Mouse (Mus musculus): ENCODE measurements around the gene Slc23a4. TPM values are rescaled to one million over a fixed set of nuclear protein-coding genes. Genes with fewer than 3 reads are reported as not detected.

Slc23a4 gene
- polyA plus RNA-seq, 1 experiment from 2014 or later = 0.39 TPM

GRCm38 (mm10) chr6:34954926-34955861, 33.0 kb downstream of the Slc23a4 start:
- Histone ChIP-seq H3K27me3 (0 out of 2 replicates have a peak, but pooled peaks cover 1% of the 10 kb centered on the region), H3K4me3 (peak overlapping the region; percentile 11; the same call in 1 of the 2 replicates), H3K36me3 (no peaks in the 10 kb centered on the region), H3K9ac (no peak overlapping the region), H3K27ac (no peak overlapping the region), H3K9me3 (no peaks in the 10 kb centered on the region), H3K4me2 (replicated peaks) (peak overlapping the region; percentile 47), H3K4me1 (0 out of 2 replicates have a peak, but pooled peaks cover 10% of the 10 kb centered on the region)
- 50% methylated on average over 18 of the region's 18 CpGs for WGBS
- peak; percentile 84; the same call in 1 of the 2 replicates for ATAC-seq (ENCODE audit: low FRiP score, low read depth)

DNA sequence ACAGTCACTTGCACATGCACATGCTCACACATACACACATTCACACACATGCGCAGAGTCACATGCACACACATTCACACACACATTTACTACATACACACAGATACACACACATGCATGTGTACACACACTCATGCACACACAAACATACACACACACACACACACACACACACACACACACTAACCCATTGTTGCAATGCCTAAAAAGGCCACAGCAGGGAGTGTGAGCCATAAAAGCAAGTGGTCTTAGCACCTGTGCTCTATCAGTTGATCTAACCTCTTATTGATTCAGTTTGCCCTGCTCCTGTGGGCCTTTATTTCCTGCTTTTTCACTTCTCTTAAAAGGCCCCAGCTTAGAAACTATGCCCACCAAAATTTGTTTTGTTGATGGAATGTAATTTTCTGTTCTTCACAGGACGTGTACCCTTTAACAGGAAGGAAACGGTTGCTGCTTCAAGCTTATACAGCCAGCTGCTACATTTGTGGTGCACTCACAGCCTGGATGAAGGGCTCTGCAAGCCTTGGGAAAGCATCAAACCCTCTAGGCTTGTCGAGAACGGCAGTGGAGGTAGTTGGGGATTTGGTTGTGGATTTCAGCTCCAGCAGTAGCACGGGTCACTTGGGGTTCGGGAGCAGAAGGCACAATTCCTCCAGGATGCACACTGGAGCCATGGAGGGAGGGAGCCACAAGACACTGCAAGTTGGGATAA, 36.1 kb downstream of the Slc23a4 start:
- no peak overlapping the region for H3K27ac ChIP-seq
- H3K4me2 ChIP-seq (replicated peaks) = no peak overlapping the region
- no peak overlapping the region for H3K4me3 ChIP-seq
- WGBS = 65% methylated on average over 7 of the region's 7 CpGs
- peaks cover 18% of the 10 kb centered on the region for H3K27me3 ChIP-seq
- ATAC-seq (ENCODE audit: low FRiP score, low read depth) = no peak
- no peaks in the 10 kb centered on the region for H3K36me3 ChIP-seq
- H3K9me3 ChIP-seq = no peaks in the 10 kb centered on the region
- 0 out of 2 replicates have a peak, but pooled peaks cover 10% of the 10 kb centered on the region for H3K4me1 ChIP-seq
- H3K9ac ChIP-seq = no peak overlapping the region

GRCm38 (mm10) chr6:34951518-34951917, 36.7 kb downstream of the Slc23a4 start:
- H3K9ac ChIP-seq = no peak overlapping the region
- no peak overlapping the region for H3K27ac ChIP-seq
- H3K4me2 ChIP-seq (replicated peaks) = no peak overlapping the region
- H3K9me3 ChIP-seq = no peaks in the 10 kb centered on the region
- H3K27me3 ChIP-seq = peaks cover 18% of the 10 kb centered on the region
- no peaks in the 10 kb centered on the region for H3K36me3 ChIP-seq
- WGBS = 86% methylated on average over 7 of the region's 7 CpGs
- ATAC-seq (ENCODE audit: low FRiP score, low read depth) = no peak
- 0 out of 2 replicates have a peak, but pooled peaks cover 10% of the 10 kb centered on the region for H3K4me1 ChIP-seq
- H3K4me3 ChIP-seq = no peak overlapping the region

DNA sequence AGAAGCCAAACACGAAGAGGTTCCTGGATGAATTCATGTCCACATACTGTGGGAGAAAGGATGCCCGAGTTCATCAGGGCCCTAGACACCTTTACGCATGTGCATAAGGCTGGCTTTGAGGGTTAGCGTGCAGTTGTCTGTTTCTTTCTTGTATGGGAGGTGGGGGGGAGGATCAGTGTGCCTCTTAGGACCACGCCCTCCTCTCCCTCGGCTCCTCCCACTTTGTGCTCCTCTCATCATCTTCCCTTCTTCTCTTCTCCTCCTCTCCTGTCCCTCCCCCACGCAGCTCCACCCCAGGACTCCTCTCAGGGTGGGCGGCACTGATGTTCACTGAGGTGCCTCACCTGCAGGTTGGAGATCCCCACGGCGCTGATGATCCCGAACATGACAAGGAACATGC, 39.7 kb downstream of the Slc23a4 start:
- WGBS = 24% methylated on average over 11 of the region's 11 CpGs
- peak overlapping the region; percentile 47 for H3K4me2 ChIP-seq (replicated peaks)
- H3K9me3 ChIP-seq = no peaks in the 10 kb centered on the region
- peak overlapping the region; percentile 20; the same call in 1 of the 2 replicates for H3K4me3 ChIP-seq
- peak overlapping the region; percentile 25; the same call in 1 of the 2 replicates for H3K9ac ChIP-seq
- H3K27me3 ChIP-seq = peaks cover 18% of the 10 kb centered on the region
- no peak for ATAC-seq (ENCODE audit: low FRiP score, low read depth)
- H3K27ac ChIP-seq = no peak overlapping the region
- peaks cover 5% of the 10 kb centered on the region; the same call in 1 of the 2 replicates for H3K4me1 ChIP-seq
- H3K36me3 ChIP-seq = no peaks in the 10 kb centered on the region

DNA sequence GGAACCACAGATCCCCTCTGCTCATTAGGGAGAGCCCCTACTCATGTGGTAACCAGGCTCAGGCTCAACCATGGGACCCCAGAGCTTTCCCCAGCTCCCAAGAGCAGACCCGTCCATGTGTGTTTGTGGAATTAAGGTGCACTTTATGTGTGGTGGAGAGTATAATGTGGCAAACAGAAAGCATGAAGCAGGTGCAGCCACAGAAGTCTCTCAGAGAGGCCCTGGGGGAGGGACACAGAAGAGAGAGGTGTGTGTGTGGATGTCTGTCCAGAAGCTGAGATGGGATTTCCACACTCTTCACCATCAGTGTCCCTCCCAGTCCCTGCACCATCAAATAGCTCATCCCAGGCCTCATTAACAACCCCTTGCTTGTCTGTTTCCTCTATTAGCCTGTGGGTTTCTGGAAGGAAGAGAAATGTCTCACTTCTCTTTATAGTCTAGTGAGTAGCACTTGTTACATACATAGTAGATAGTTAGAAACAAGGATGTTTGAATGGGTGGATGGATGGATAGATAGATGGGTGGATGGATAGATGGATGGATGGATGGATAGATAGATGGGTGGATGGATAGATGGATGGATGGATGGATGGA, 41.6 kb downstream of the Slc23a4 start:
- no peak overlapping the region for H3K4me2 ChIP-seq (replicated peaks)
- H3K27ac ChIP-seq = no peak overlapping the region
- no peak overlapping the region for H3K4me3 ChIP-seq
- ATAC-seq (ENCODE audit: low FRiP score, low read depth) = no peak
- H3K36me3 ChIP-seq = no peaks in the 10 kb centered on the region
- H3K9ac ChIP-seq = no peak overlapping the region
- peaks cover 5% of the 10 kb centered on the region; the same call in 1 of the 2 replicates for H3K4me1 ChIP-seq
- WGBS = 68% methylated on average over 1 of the region's 1 CpGs
- H3K9me3 ChIP-seq = no peaks in the 10 kb centered on the region
- peaks cover 18% of the 10 kb centered on the region for H3K27me3 ChIP-seq

DNA sequence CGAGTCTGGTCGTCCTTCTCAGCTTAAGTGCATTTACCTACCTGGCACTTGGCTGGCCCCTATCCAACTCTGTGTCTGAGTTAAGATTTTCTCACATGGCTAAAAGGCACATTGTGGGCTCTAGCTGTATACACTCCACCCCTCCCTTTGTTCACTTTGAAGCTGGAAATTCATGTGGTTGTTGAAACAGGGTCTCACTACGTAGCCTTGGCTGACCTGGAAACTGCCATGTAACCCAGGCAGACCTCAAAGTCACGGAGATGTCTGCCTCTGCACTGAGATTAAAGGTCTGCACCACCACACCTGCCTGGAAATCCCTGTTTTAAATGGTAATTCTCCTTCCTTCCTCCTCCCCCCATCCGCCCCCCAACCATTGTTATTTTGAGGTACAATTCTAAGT, 44.7 kb downstream of the Slc23a4 start:
- Histone ChIP-seq H3K27me3 (peaks cover 2% of the 10 kb centered on the region; the same call in 1 of the 2 replicates), H3K4me3 (no peak overlapping the region), H3K9me3 (no peaks in the 10 kb centered on the region), H3K27ac (no peak overlapping the region), H3K36me3 (no peaks in the 10 kb centered on the region), H3K4me1 (peaks cover 11% of the 10 kb centered on the region), H3K9ac (no peak overlapping the region), H3K4me2 (replicated peaks) (no peak overlapping the region)
- WGBS = 73% methylated on average over 5 of the region's 5 CpGs
- ATAC-seq (ENCODE audit: low FRiP score, low read depth) = no peak

DNA sequence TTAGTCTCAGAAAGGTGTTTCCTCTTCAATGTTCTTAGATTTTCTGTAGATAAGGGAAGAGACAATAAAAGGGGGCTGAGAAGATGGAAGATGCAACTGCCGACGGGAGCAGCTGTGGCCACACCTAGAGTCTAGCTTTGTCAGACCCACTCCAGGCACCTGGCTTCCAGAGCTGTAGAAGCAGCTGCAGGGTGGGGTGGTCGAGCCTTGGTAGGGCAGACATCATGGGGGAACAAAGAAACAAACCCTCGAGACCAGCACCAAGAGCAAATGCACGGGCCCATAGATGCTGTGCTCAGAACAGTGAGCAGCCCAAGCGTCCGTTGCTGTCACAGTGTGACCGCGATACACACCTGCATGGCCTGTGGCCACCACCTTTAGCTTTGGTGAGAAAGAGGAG, 45.8 kb downstream of the Slc23a4 start:
- H3K4me3 ChIP-seq = no peak overlapping the region
- peaks cover 14% of the 10 kb centered on the region for H3K4me1 ChIP-seq
- no peak overlapping the region for H3K27ac ChIP-seq
- no peaks in the 10 kb centered on the region for H3K27me3 ChIP-seq
- WGBS = 80% methylated on average over 9 of the region's 9 CpGs
- H3K36me3 ChIP-seq = no peaks in the 10 kb centered on the region
- H3K4me2 ChIP-seq (replicated peaks) = no peak overlapping the region
- H3K9me3 ChIP-seq = no peaks in the 10 kb centered on the region
- no peak for ATAC-seq (ENCODE audit: low FRiP score, low read depth)
- no peak overlapping the region for H3K9ac ChIP-seq

GRCm38 (mm10) chr6:34941496-34941895, 46.7 kb downstream of the Slc23a4 start:
- WGBS = 78% methylated on average over 2 of the region's 2 CpGs

DNA sequence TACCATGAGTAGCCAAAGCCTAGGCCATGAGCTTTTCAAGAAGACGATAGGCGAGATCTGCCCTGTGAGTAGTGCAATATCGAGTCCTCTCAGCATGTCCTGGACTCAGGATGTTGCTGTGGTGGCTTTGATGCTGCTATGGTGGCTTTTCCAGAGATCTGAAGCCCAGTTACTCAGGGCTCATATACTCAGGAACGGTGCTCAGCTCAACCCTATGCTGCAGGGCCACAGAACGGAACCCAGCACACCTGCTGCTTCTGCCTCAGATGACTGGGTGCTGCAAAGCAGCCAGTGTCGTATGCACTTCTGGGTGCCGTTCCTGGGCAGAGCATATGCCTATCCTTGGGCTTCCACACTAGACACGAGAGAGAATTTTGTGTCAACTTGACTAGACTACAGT, 48.8 kb downstream of the Slc23a4 start:
- no peaks in the 10 kb centered on the region for H3K9me3 ChIP-seq
- no peak overlapping the region for H3K9ac ChIP-seq
- 89% methylated on average over 8 of the region's 8 CpGs for WGBS
- no peak for ATAC-seq (ENCODE audit: low FRiP score, low read depth)
- H3K4me2 ChIP-seq (replicated peaks) = no peak overlapping the region
- H3K4me3 ChIP-seq = no peak overlapping the region
- no peaks in the 10 kb centered on the region for H3K36me3 ChIP-seq
- H3K27ac ChIP-seq = no peak overlapping the region
- no peaks in the 10 kb centered on the region for H3K27me3 ChIP-seq
- H3K4me1 ChIP-seq = peaks cover 10% of the 10 kb centered on the region

More at GRCm38 (mm10) chr6:34941496-34941895, 46.7 kb downstream of the Slc23a4 start:
- no peaks in the 10 kb centered on the region for H3K36me3 ChIP-seq
- no peak overlapping the region for H3K9ac ChIP-seq
- no peak overlapping the region for H3K27ac ChIP-seq
- no peaks in the 10 kb centered on the region for H3K27me3 ChIP-seq
- no peak for ATAC-seq (ENCODE audit: low FRiP score, low read depth)
- no peaks in the 10 kb centered on the region for H3K9me3 ChIP-seq
- H3K4me2 ChIP-seq (replicated peaks) = no peak overlapping the region
- peaks cover 14% of the 10 kb centered on the region for H3K4me1 ChIP-seq
- no peak overlapping the region for H3K4me3 ChIP-seq

DNA sequence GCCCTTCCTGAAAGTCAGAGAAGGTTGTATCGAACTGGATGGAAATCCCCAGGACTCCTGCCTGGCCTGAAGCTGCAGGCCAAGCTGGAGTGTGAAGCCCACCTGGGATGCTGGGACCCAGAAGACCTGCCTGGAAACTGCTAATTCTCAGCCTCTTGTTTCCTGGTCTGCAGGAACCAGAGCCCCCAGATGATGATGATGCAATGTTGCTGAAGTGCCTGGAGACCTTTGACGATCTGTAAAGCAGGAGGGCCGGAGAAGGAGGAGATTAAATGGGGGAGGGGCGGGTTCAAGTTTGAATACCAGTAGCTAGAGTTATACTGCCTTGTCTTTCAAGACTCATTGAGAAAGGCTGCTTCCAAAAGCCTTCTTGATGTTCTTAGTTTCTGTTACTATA, 49.3 kb downstream of the Slc23a4 start:
- peaks cover 10% of the 10 kb centered on the region for H3K4me1 ChIP-seq
- 31% methylated on average over 4 of the region's 4 CpGs for WGBS
- H3K27me3 ChIP-seq = no peaks in the 10 kb centered on the region
- no peaks in the 10 kb centered on the region for H3K9me3 ChIP-seq
- H3K4me2 ChIP-seq (replicated peaks) = no peak overlapping the region
- no peak overlapping the region for H3K9ac ChIP-seq
- H3K4me3 ChIP-seq = no peak overlapping the region
- no peak for ATAC-seq (ENCODE audit: low FRiP score, low read depth)
- H3K36me3 ChIP-seq = no peaks in the 10 kb centered on the region
- H3K27ac ChIP-seq = no peak overlapping the region

- no peaks in the 10 kb centered on the region for H3K36me3 ChIP-seq
- WGBS = 64% methylated on average over 7 of the region's 7 CpGs
- H3K9ac ChIP-seq = no peak overlapping the region
- H3K27me3 ChIP-seq = no peaks in the 10 kb centered on the region
- no peak for ATAC-seq (ENCODE audit: low FRiP score, low read depth)
- H3K27ac ChIP-seq = no peak overlapping the region
- no peak overlapping the region for H3K4me3 ChIP-seq
- no peaks in the 10 kb centered on the region for H3K9me3 ChIP-seq
- H3K4me2 ChIP-seq (replicated peaks) = no peak overlapping the region
- peaks cover 10% of the 10 kb centered on the region for H3K4me1 ChIP-seq
Measured at GRCm38 (mm10) chr6:34938280-34938928, 49.8 kb downstream of the Slc23a4 start.

Measured in limb, embryonic 13.5 days (tissue).